Mouse (Mus musculus): ENCODE measurements around the gene Celf5. TPM values are rescaled to one million over a fixed set of nuclear protein-coding genes. Genes with fewer than 3 reads are reported as not detected.

Celf5 gene
- total and polyA plus RNA-seq, 2 experiments from 2014 or later: 0.07 TPM; not detected in 1

GRCm38 (mm10) chr10:81410350-81410749, 72.2 kb downstream of the Celf5 start:
- TF ChIP-seq EP300 (IDR thresholded peaks at IDR 0.05; ENCODE audit: low read depth) (no peak), CTCF (IDR thresholded peaks at IDR 0.05; ENCODE audit: low read depth) (no peak)
- Histone ChIP-seq H3K9me3 (replicated peaks; ENCODE audit: control insufficient read depth, low read length) (no peaks in the 10 kb centered on the region), H3K4me1 (ENCODE audit: control insufficient read depth, insufficient read depth) (peaks cover 71% of the 10 kb centered on the region), H3K27ac (ENCODE audit: low read depth) (peak overlapping the region; percentile 97), H3K27me3 (ENCODE audit: control insufficient read depth, insufficient read depth, low read length) (no peaks in the 10 kb centered on the region), H3K4me2 (ENCODE audit: low read depth, low read length) (no peak overlapping the region), H3K9ac (replicated peaks; ENCODE audit: low read depth, low read length) (no peak overlapping the region), H3K4me3 (ENCODE audit: low read depth, low read length) (no peak overlapping the region), H3K36me3 (replicated peaks; ENCODE audit: control insufficient read depth, insufficient read depth, low read length) (peaks cover 27% of the 10 kb centered on the region)
- 55% methylated on average over 4 of the region's 4 CpGs for WGBS
- no peak for DNase-seq (ENCODE audit: low spot score)
- no peak for ATAC-seq (ENCODE audit: insufficient read depth, low read depth)

GRCm38 (mm10) chr10:81409330-81409729, 73.2 kb downstream of the Celf5 start:
- TF ChIP-seq CTCF (IDR thresholded peaks at IDR 0.05; ENCODE audit: low read depth): no peak
- H3K36me3 ChIP-seq (replicated peaks; ENCODE audit: control insufficient read depth, insufficient read depth, low read length): peaks cover 37% of the 10 kb centered on the region
- no peaks in the 10 kb centered on the region for H3K9me3 ChIP-seq (replicated peaks; ENCODE audit: control insufficient read depth, low read length)
- WGBS: 35% methylated on average over 8 of the region's 8 CpGs
- H3K27ac ChIP-seq (ENCODE audit: low read depth): peak overlapping the region; percentile 97
- H3K9ac ChIP-seq (replicated peaks; ENCODE audit: low read depth, low read length): no peak overlapping the region
- no peak for DNase-seq (ENCODE audit: low spot score)
- no peaks in the 10 kb centered on the region for H3K27me3 ChIP-seq (ENCODE audit: control insufficient read depth, insufficient read depth, low read length)
- H3K4me3 ChIP-seq (ENCODE audit: low read depth, low read length): no peak overlapping the region
- ATAC-seq (ENCODE audit: insufficient read depth, low read depth): no peak
- H3K4me2 ChIP-seq (ENCODE audit: low read depth, low read length): no peak overlapping the region
- H3K4me1 ChIP-seq (ENCODE audit: control insufficient read depth, insufficient read depth): peaks cover 61% of the 10 kb centered on the region

Small RNA genes lying within 50 kb of the gene (microRNA-seq; reads per million reads assigned to microRNA genes)
- gene Gm25595 (not detected), gene Mir1191b (2.0 reads per million, percentile 5 among the genes with 10 or more reads in this experiment)

Other genes with a start within 250 kb of the Celf5 start
- 7.0 and 10.2 TPM in 2 replicates for gene Zfr2, start 249.6 kb downstream of the Celf5 start, total RNA-seq (2014; rRNA removed; ENCODE audit: low replicate concordance)
- 2.2 and 2.6 TPM in 2 replicates for gene Zfr2, start 249.6 kb downstream of the Celf5 start, polyA plus RNA-seq (2015; fragmentation: Nextera tagmentation; extraction: Ambion mirVana)
- 0.31 and 0.66 TPM in 2 replicates for gene Matk, start 229.8 kb downstream of the Celf5 start, total RNA-seq (2014; rRNA removed; ENCODE audit: low replicate concordance)
- gene Matk, start 229.8 kb downstream of the Celf5 start, polyA plus RNA-seq (2015; fragmentation: Nextera tagmentation; extraction: Ambion mirVana): 0.42 and 0.51 TPM in 2 replicates
- 272 and 288 TPM in 2 replicates for gene Mrpl54, start 215.8 kb downstream of the Celf5 start, total RNA-seq (2014; rRNA removed; ENCODE audit: low replicate concordance)
- 264 and 272 TPM in 2 replicates for gene Mrpl54, start 215.8 kb downstream of the Celf5 start, polyA plus RNA-seq (2015; fragmentation: Nextera tagmentation; extraction: Ambion mirVana)
- 84.8 and 114 TPM in 2 replicates for gene Apba3, start 215.7 kb downstream of the Celf5 start, total RNA-seq (2014; rRNA removed; ENCODE audit: low replicate concordance)
- gene Apba3, start 215.7 kb downstream of the Celf5 start, polyA plus RNA-seq (2015; fragmentation: Nextera tagmentation; extraction: Ambion mirVana): 45.2 and 46.1 TPM in 2 replicates
- 0.12 and 2.3 TPM in 2 replicates for gene Tjp3, start 191.1 kb downstream of the Celf5 start, total RNA-seq (2014; rRNA removed; ENCODE audit: low replicate concordance)
- 0.51 and 0.62 TPM in 2 replicates for gene Tjp3, start 191.1 kb downstream of the Celf5 start, polyA plus RNA-seq (2015; fragmentation: Nextera tagmentation; extraction: Ambion mirVana)
- gene Pip5k1c, start 189.7 kb downstream of the Celf5 start, total RNA-seq (2014; rRNA removed; ENCODE audit: low replicate concordance): 38.5 and 44.3 TPM in 2 replicates
- gene Pip5k1c, start 189.7 kb downstream of the Celf5 start, polyA plus RNA-seq (2015; fragmentation: Nextera tagmentation; extraction: Ambion mirVana): 20.9 and 21.4 TPM in 2 replicates
- 14.3 and 14.9 TPM in 2 replicates for gene Cactin, start 161.6 kb downstream of the Celf5 start, total RNA-seq (2014; rRNA removed; ENCODE audit: low replicate concordance)
- gene Cactin, start 161.6 kb downstream of the Celf5 start, polyA plus RNA-seq (2015; fragmentation: Nextera tagmentation; extraction: Ambion mirVana): 12.8 and 13.7 TPM in 2 replicates
- 4.7 and 10.5 TPM in 2 replicates for gene Tbxa2r, start 154.0 kb downstream of the Celf5 start, total RNA-seq (2014; rRNA removed; ENCODE audit: low replicate concordance)
- gene Tbxa2r, start 154.0 kb downstream of the Celf5 start, polyA plus RNA-seq (2015; fragmentation: Nextera tagmentation; extraction: Ambion mirVana): 6.3 and 7.0 TPM in 2 replicates
- 0.08 and 0.12 TPM in 2 replicates for gene Gipc3, start 139.4 kb downstream of the Celf5 start, total RNA-seq (2014; rRNA removed; ENCODE audit: low replicate concordance)
- 0.16 and 0.21 TPM in 2 replicates for gene Gipc3, start 139.4 kb downstream of the Celf5 start, polyA plus RNA-seq (2015; fragmentation: Nextera tagmentation; extraction: Ambion mirVana)
- gene Hmg20b, start 132.2 kb downstream of the Celf5 start, total RNA-seq (2014; rRNA removed; ENCODE audit: low replicate concordance): 63.9 and 80.7 TPM in 2 replicates
- 92.3 and 94.5 TPM in 2 replicates for gene Hmg20b, start 132.2 kb downstream of the Celf5 start, polyA plus RNA-seq (2015; fragmentation: Nextera tagmentation; extraction: Ambion mirVana)
- 20.2 and 30.5 TPM in 2 replicates for gene Mfsd12, start 125.2 kb downstream of the Celf5 start, total RNA-seq (2014; rRNA removed; ENCODE audit: low replicate concordance)
- gene Mfsd12, start 125.2 kb downstream of the Celf5 start, polyA plus RNA-seq (2015; fragmentation: Nextera tagmentation; extraction: Ambion mirVana): 10.3 and 11.4 TPM in 2 replicates
- gene 4930404N11Rik, start 116.9 kb downstream of the Celf5 start, total RNA-seq (2014; rRNA removed; ENCODE audit: low replicate concordance): not detected in 2 replicates
- 0.68 and 1.0 TPM in 2 replicates for gene 4930404N11Rik, start 116.9 kb downstream of the Celf5 start, polyA plus RNA-seq (2015; fragmentation: Nextera tagmentation; extraction: Ambion mirVana)
- gene Fzr1, start 104.2 kb downstream of the Celf5 start, total RNA-seq (2014; rRNA removed; ENCODE audit: low replicate concordance): 47.6 and 53.9 TPM in 2 replicates
- gene Fzr1, start 104.2 kb downstream of the Celf5 start, polyA plus RNA-seq (2015; fragmentation: Nextera tagmentation; extraction: Ambion mirVana): 45.8 and 48.4 TPM in 2 replicates
- gene Dohh, start 98.3 kb downstream of the Celf5 start, total RNA-seq (2014; rRNA removed; ENCODE audit: low replicate concordance): 123 and 139 TPM in 2 replicates
- gene Dohh, start 98.3 kb downstream of the Celf5 start, polyA plus RNA-seq (2015; fragmentation: Nextera tagmentation; extraction: Ambion mirVana): 75.2 and 77.6 TPM in 2 replicates
- gene Gm48551, start 98.2 kb downstream of the Celf5 start, total RNA-seq (2014; rRNA removed; ENCODE audit: low replicate concordance): 0.11 TPM in 1 of 2 replicates, not detected in the other
- gene Gm48551, start 98.2 kb downstream of the Celf5 start, polyA plus RNA-seq (2015; fragmentation: Nextera tagmentation; extraction: Ambion mirVana): 0.43 and 1.1 TPM in 2 replicates
- not detected in 2 replicates for gene Gm48552, start 93.7 kb downstream of the Celf5 start, total RNA-seq (2014; rRNA removed; ENCODE audit: low replicate concordance)
- 0.45 and 0.70 TPM in 2 replicates for gene Gm48552, start 93.7 kb downstream of the Celf5 start, polyA plus RNA-seq (2015; fragmentation: Nextera tagmentation; extraction: Ambion mirVana)
- gene Smim24, start 89.7 kb downstream of the Celf5 start, total RNA-seq (2014; rRNA removed; ENCODE audit: low replicate concordance): 6.6 and 7.8 TPM in 2 replicates
- gene Smim24, start 89.7 kb downstream of the Celf5 start, polyA plus RNA-seq (2015; fragmentation: Nextera tagmentation; extraction: Ambion mirVana): 3.3 and 3.8 TPM in 2 replicates
- gene Nfic, start 27.1 kb downstream of the Celf5 start, total RNA-seq (2014; rRNA removed; ENCODE audit: low replicate concordance): 24.6 and 47.6 TPM in 2 replicates
- gene Nfic, start 27.1 kb downstream of the Celf5 start, polyA plus RNA-seq (2015; fragmentation: Nextera tagmentation; extraction: Ambion mirVana): 73.7 and 77.9 TPM in 2 replicates
- gene Ncln, start 13.7 kb upstream of the Celf5 start, total RNA-seq (2014; rRNA removed; ENCODE audit: low replicate concordance): 88.5 and 91.5 TPM in 2 replicates
- gene Ncln, start 13.7 kb upstream of the Celf5 start, polyA plus RNA-seq (2015; fragmentation: Nextera tagmentation; extraction: Ambion mirVana): 27.1 and 30.5 TPM in 2 replicates
- gene S1pr4, start 17.4 kb upstream of the Celf5 start, total RNA-seq (2014; rRNA removed; ENCODE audit: low replicate concordance): 0.66 TPM in 1 of 2 replicates, not detected in the other
- 0.34 and 0.43 TPM in 2 replicates for gene S1pr4, start 17.4 kb upstream of the Celf5 start, polyA plus RNA-seq (2015; fragmentation: Nextera tagmentation; extraction: Ambion mirVana)
- 0.35 TPM in 1 of 2 replicates, not detected in the other for gene Gna15, start 41.5 kb upstream of the Celf5 start, total RNA-seq (2014; rRNA removed; ENCODE audit: low replicate concordance)
- gene Gna15, start 41.5 kb upstream of the Celf5 start, polyA plus RNA-seq (2015; fragmentation: Nextera tagmentation; extraction: Ambion mirVana): 0.59 and 0.63 TPM in 2 replicates
- 68.2 and 83.9 TPM in 2 replicates for gene Gna11, start 62.5 kb upstream of the Celf5 start, total RNA-seq (2014; rRNA removed; ENCODE audit: low replicate concordance)
- 50.1 and 52.4 TPM in 2 replicates for gene Gna11, start 62.5 kb upstream of the Celf5 start, polyA plus RNA-seq (2015; fragmentation: Nextera tagmentation; extraction: Ambion mirVana)
- gene Aes, start 76.8 kb upstream of the Celf5 start, total RNA-seq (2014; rRNA removed; ENCODE audit: low replicate concordance): 851 and 870 TPM in 2 replicates
- 765 and 767 TPM in 2 replicates for gene Aes, start 76.8 kb upstream of the Celf5 start, polyA plus RNA-seq (2015; fragmentation: Nextera tagmentation; extraction: Ambion mirVana)
- gene Tle2, start 91.9 kb upstream of the Celf5 start, total RNA-seq (2014; rRNA removed; ENCODE audit: low replicate concordance): 6.8 and 10.4 TPM in 2 replicates
- gene Tle2, start 91.9 kb upstream of the Celf5 start, polyA plus RNA-seq (2015; fragmentation: Nextera tagmentation; extraction: Ambion mirVana): 11.1 and 11.9 TPM in 2 replicates
- 18.6 and 41.4 TPM in 2 replicates for gene Tle6, start 118.4 kb upstream of the Celf5 start, total RNA-seq (2014; rRNA removed; ENCODE audit: low replicate concordance)
- gene Tle6, start 118.4 kb upstream of the Celf5 start, polyA plus RNA-seq (2015; fragmentation: Nextera tagmentation; extraction: Ambion mirVana): 19.3 and 23.1 TPM in 2 replicates
- gene BC025920, start 123.6 kb upstream of the Celf5 start, total RNA-seq (2014; rRNA removed; ENCODE audit: low replicate concordance): 1.7 and 2.7 TPM in 2 replicates
- gene BC025920, start 123.6 kb upstream of the Celf5 start, polyA plus RNA-seq (2015; fragmentation: Nextera tagmentation; extraction: Ambion mirVana): 0.38 and 0.44 TPM in 2 replicates
- gene Sirt6, start 145.1 kb upstream of the Celf5 start, total RNA-seq (2014; rRNA removed; ENCODE audit: low replicate concordance): 10.9 and 24.7 TPM in 2 replicates
- gene Sirt6, start 145.1 kb upstream of the Celf5 start, polyA plus RNA-seq (2015; fragmentation: Nextera tagmentation; extraction: Ambion mirVana): 16.2 and 16.6 TPM in 2 replicates
- gene Ankrd24, start 145.8 kb upstream of the Celf5 start, total RNA-seq (2014; rRNA removed; ENCODE audit: low replicate concordance): 48.5 and 54.5 TPM in 2 replicates
- 8.9 and 9.1 TPM in 2 replicates for gene Ankrd24, start 145.8 kb upstream of the Celf5 start, polyA plus RNA-seq (2015; fragmentation: Nextera tagmentation; extraction: Ambion mirVana)
- 1.5 and 2.6 TPM in 2 replicates for gene Gm10778, start 166.3 kb upstream of the Celf5 start, total RNA-seq (2014; rRNA removed; ENCODE audit: low replicate concordance)
- gene Gm10778, start 166.3 kb upstream of the Celf5 start, polyA plus RNA-seq (2015; fragmentation: Nextera tagmentation; extraction: Ambion mirVana): 2.3 and 2.6 TPM in 2 replicates
- 5.5 and 12.4 TPM in 2 replicates for gene Zfp433, start 222.1 kb upstream of the Celf5 start, total RNA-seq (2014; rRNA removed; ENCODE audit: low replicate concordance)
- 9.3 and 9.9 TPM in 2 replicates for gene Zfp433, start 222.1 kb upstream of the Celf5 start, polyA plus RNA-seq (2015; fragmentation: Nextera tagmentation; extraction: Ambion mirVana)